Mouse (Mus musculus) liver, postnatal 0 days (tissue): Measurements from ENCODE around the gene Pias4. TPM values are rescaled to one million over a fixed set of nuclear protein-coding genes. Genes with fewer than 3 reads are reported as not detected.
A peak's percentile ranks its signal among the peaks of the same experiment; 100 is the strongest.

Experiments used
- ATAC-seq: fragments of 200-750 bp; cut with Nextera tagmentation; 2 replicates; pipeline ENCODE4 v1.8.0; 2017; ENCODE audit warnings: mild to moderate bottlenecking, moderate library complexity
- DNase-seq: peaks from one replicate; pipeline ENCODE4 v3.0.0-alpha.2; 2016
- H3K27ac ChIP-seq: fragments of 300-500 bp; sonication (generic); 2 replicates; pipeline ENCODE4 v1.5.1; 2014; ENCODE audit warnings: antibody characterized with exemption, moderate library complexity, mild to moderate bottlenecking, low read depth
- H3K27me3 ChIP-seq: fragments of 300-500 bp; sonication (generic); 2 replicates; pipeline ENCODE4 v1.6.1; 2014; ENCODE audit warnings: low read length, control low read depth, mixed read lengths; ENCODE audit not compliant: insufficient read depth
- H3K36me3 ChIP-seq: fragments of 300-500 bp; sonication (generic); replicated peaks from 2 replicates; pipeline ENCODE4 v1.6.1; 2014; ENCODE audit warnings: mild to moderate bottlenecking, control low read depth, low read length, moderate library complexity, mixed read lengths; ENCODE audit not compliant: insufficient read depth
- H3K4me1 ChIP-seq: fragments of 300-500 bp; sonication (generic); 2 replicates; pipeline ENCODE4 v1.6.1; 2014; ENCODE audit warnings: antibody characterized with exemption, mild to moderate bottlenecking, control low read depth; ENCODE audit not compliant: insufficient read depth
- H3K4me2 ChIP-seq: fragments of 300-500 bp; sonication (generic); 2 replicates; pipeline ENCODE4 v1.6.1; 2014; ENCODE audit warnings: low read depth, mild to moderate bottlenecking, low read length, moderate library complexity, mixed read lengths
- H3K4me3 ChIP-seq: fragments of 300-500 bp; sonication (generic); 2 replicates; pipeline ENCODE4 v1.5.1; 2014; ENCODE audit warnings: low read depth, low read length
- H3K9ac ChIP-seq: fragments of 300-500 bp; sonication (generic); replicated peaks from 2 replicates; pipeline ENCODE4 v1.6.1; 2014; ENCODE audit warnings: mild to moderate bottlenecking, moderate library complexity
- H3K9me3 ChIP-seq: fragments of 300-500 bp; sonication (generic); 2 replicates; pipeline ENCODE4 v1.6.1; 2016; ENCODE audit warnings: mild to moderate bottlenecking, control low read depth, low read length, mixed read lengths
- CTCF ChIP-seq: sonication (generic); IDR thresholded peaks from 2 replicates; pipeline ENCODE4 v1.5.1; 2016; ENCODE audit warnings: antibody characterized with exemption, low read depth
- EP300 ChIP-seq: IDR thresholded peaks from 2 replicates; pipeline ENCODE4 v1.6.1; 2016; ENCODE audit warnings: antibody characterized with exemption, low read depth, mild to moderate bottlenecking
- WGBS: fragments of 180-500 bp; shearing (Covaris S2); extraction: QIAGEN DNeasy Blood & Tissue Kit; methylation state at CpG from one replicate; pipeline ENCODE4 v1.1.7; 2014; ENCODE audit not compliant: insufficient replicate concordance; 5-methylcytosine and 5-hydroxymethylcytosine counted together
- polyA plus RNA-seq: library from polyadenylated mRNA; unstranded; fragments of >200 nt; fragmentation: Nextera tagmentation; extraction: Ambion mirVana; gene quantifications from 2 replicates; pipeline ENCODE4 v1.2.1, GENCODE M21; 2015

Pias4 gene
- polyA plus RNA-seq, 1 experiment from 2014 or later: 14.6 TPM

DNA sequence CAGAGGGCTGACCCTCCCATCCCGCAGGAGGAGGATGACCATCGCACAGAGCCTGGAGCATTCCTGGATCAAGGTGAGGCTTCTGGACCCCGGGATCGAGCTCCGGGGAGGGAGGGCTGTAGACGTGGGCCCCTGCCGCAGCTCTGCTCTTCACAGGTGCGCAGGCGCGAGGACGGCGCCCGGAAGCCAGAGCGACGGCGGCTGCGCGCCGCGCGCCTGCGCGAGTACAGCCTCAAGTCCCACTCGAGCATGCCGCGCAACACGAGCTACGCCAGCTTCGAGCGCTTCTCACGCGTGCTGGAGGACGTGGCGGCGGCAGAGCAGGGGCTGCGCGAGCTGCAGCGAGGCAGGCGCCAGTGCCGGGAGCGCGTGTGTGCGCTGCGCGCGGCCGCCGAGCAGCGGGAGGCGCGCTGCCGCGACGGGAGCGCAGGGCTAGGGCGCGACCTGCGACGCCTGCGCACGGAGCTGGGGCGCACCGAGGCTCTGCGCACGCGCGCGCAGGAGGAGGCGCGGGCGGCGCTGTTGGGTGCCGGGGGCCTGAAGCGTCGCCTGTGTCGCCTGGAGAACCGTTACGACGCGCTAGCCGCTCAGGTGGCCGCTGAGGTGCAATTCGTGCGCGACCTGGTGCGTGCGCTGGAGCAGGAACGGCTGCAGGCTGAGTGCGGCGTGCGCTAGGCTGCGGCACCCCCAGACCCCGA is 24.7 kb upstream of the Pias4 start:
- WGBS: under 1% methylated on average over 49 of the region's 93 CpGs
- Histone ChIP-seq H3K9me3 (no peaks in the 10 kb centered on the region), H3K4me2 (peak overlapping the region; percentile 88), H3K36me3 (peaks cover 8% of the 10 kb centered on the region; the same call in 1 of the 2 replicates), H3K4me3 (peak overlapping the region; percentile 64), H3K4me1 (peaks cover 34% of the 10 kb centered on the region), H3K9ac (peak overlapping the region; percentile 80), H3K27me3 (peaks cover 23% of the 10 kb centered on the region), H3K27ac (peak overlapping the region; percentile 89)
- TF ChIP-seq CTCF (peak; percentile 10; the same call in 1 of the 2 replicates), EP300 (no peak)
- ATAC-seq (peak; percentile 86), DNase-seq (peak; percentile 82)

DNA sequence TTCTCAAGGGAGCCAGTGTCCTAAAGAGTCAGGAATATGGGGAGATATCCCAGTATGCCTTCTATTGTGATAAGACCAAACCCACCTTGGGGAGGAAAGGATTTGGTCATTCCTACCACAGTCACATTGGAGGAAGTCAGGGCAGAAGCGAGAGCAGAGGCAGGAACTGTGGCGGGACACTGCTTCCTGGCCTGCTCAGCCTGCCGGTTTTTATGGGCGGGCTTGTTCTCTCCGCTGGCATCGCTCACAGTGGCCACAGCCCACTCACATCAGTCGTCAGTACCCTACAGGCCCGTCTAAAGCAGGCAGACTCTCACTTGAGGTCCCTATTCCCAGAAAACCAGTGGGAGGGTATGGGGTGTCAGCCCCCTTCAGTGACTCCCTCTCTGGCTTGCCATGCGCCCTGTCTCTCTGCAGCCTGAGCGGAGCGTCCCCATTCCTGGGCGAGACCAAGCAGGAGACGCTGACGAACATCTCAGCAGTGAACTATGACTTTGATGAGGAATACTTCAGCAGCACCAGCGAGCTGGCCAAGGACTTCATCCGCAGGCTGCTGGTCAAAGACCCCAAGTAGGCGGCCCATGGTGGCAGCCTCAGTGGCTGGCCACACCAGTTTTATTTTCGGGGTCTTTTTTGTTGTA is 23.7 kb upstream of the Pias4 start:
- no peak for ATAC-seq
- H3K27ac ChIP-seq: peak overlapping the region; percentile 89
- H3K27me3 ChIP-seq: peaks cover 23% of the 10 kb centered on the region
- no peaks in the 10 kb centered on the region for H3K9me3 ChIP-seq
- 62% methylated on average over 18 of the region's 18 CpGs for WGBS
- peaks cover 12% of the 10 kb centered on the region; the same call in 1 of the 2 replicates for H3K36me3 ChIP-seq
- H3K4me2 ChIP-seq: peak overlapping the region; percentile 88
- no peak overlapping the region for H3K4me3 ChIP-seq
- no peak for TF ChIP-seq EP300
- TF ChIP-seq CTCF: no peak
- H3K9ac ChIP-seq: no peak overlapping the region; the same call in 1 of the 2 replicates
- DNase-seq: peak; percentile 27
- peaks cover 34% of the 10 kb centered on the region for H3K4me1 ChIP-seq

DNA sequence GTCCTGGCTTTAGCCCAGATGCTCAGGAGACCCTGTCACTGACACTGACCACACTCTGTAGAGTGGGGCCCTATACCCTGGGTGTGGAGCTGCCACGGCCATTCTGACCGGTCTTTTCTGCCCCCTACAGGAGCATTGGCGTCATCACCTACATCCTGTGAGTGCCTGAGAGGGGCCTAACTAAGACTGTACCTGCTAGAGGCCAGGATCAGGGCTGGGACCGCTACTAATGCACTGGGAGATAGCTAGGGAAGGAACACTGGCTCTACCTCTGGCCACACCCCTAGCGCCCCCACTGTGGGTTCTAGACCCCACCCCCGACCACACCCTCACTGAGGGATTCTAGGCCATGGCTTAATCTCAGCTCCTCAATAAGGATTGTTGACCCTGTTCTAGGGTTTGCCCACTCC is 23.2 kb upstream of the Pias4 start:
- Histone ChIP-seq H3K27ac (peak overlapping the region; percentile 89; the same call in 1 of the 2 replicates), H3K4me1 (peaks cover 34% of the 10 kb centered on the region), H3K4me3 (no peak overlapping the region), H3K4me2 (no peak overlapping the region), H3K36me3 (peaks cover 12% of the 10 kb centered on the region; the same call in 1 of the 2 replicates), H3K9ac (no peak overlapping the region), H3K9me3 (no peaks in the 10 kb centered on the region), H3K27me3 (peaks cover 21% of the 10 kb centered on the region; the same call in 1 of the 2 replicates)
- peak; percentile 37 for DNase-seq
- TF ChIP-seq CTCF: peak; percentile 51
- no peak for TF ChIP-seq EP300
- no peak for ATAC-seq
- 48% methylated on average over 6 of the region's 6 CpGs for WGBS

DNA sequence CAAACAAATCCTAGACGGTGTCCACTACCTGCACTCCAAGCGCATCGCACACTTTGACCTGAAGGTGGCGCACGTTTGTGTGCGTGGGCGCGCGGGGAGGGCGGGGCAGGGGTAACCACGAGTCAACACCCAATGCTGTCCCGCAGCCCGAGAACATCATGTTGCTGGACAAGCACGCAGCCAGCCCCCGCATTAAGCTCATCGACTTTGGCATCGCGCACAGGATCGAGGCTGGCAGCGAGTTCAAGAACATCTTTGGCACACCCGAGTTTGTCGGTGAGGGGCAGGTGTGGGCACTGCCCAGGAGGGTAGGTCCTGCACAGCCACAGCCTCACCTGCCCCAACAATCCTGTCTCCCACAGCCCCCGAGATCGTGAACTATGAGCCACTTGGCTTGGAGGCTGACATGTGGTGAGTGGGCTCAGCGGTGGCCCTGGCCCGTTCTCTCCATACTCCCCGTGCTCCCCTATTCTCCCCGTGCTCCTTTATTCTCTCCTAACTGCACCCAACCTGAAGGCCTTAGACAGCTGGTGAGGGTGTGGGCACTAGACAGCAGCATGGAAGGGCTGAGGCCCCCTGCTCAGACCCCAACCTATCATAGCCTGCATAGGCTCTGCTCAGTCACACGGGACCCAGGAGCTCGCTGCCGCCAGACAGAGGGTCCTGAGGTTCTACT is 22.7 kb upstream of the Pias4 start:
- no peak overlapping the region for H3K9ac ChIP-seq
- whole genome bisulfite sequencing: 66% methylated on average over 31 of the region's 31 CpGs
- H3K9me3 ChIP-seq: no peaks in the 10 kb centered on the region
- DNase-seq (peak; percentile 70), ATAC-seq (no peak)
- peaks cover 14% of the 10 kb centered on the region for H3K36me3 ChIP-seq
- TF ChIP-seq EP300 (no peak), CTCF (peak; percentile 73)
- 0 out of 2 replicates have a peak overlapping the region, but pooled peaks have one; percentile 89 for H3K27ac ChIP-seq
- peaks cover 34% of the 10 kb centered on the region for H3K4me1 ChIP-seq
- no peak overlapping the region for H3K4me2 ChIP-seq
- no peak overlapping the region for H3K4me3 ChIP-seq
- H3K27me3 ChIP-seq: peaks cover 16% of the 10 kb centered on the region; the same call in 1 of the 2 replicates

DNA sequence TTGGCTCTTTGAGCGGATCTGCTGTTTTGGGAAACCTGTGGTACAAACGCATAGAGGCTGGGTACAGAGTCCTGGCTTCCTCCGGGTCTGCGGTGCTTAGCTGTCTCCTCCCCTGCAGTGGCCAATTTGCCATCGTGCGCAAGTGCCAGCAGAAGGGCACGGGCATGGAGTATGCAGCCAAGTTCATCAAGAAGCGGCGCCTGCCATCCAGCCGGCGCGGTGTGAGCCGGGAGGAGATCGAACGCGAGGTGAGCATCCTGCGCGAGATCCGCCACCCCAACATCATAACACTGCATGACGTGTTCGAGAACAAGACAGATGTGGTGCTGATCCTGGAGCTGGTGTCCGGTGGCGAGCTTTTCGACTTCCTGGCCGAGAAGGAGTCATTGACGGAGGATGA is 22.1 kb upstream of the Pias4 start:
- peaks cover 19% of the 10 kb centered on the region for H3K36me3 ChIP-seq
- 88% methylated on average over 26 of the region's 26 CpGs for WGBS
- H3K4me1 ChIP-seq: peaks cover 34% of the 10 kb centered on the region
- H3K4me2 ChIP-seq: no peak overlapping the region
- no peak overlapping the region for H3K27ac ChIP-seq
- no peak for TF ChIP-seq CTCF
- TF ChIP-seq EP300: no peak
- H3K27me3 ChIP-seq: peaks cover 11% of the 10 kb centered on the region; the same call in 1 of the 2 replicates
- no peaks in the 10 kb centered on the region for H3K9me3 ChIP-seq
- DNase-seq: no peak
- no peak overlapping the region for H3K9ac ChIP-seq
- H3K4me3 ChIP-seq: no peak overlapping the region
- no peak for ATAC-seq

DNA sequence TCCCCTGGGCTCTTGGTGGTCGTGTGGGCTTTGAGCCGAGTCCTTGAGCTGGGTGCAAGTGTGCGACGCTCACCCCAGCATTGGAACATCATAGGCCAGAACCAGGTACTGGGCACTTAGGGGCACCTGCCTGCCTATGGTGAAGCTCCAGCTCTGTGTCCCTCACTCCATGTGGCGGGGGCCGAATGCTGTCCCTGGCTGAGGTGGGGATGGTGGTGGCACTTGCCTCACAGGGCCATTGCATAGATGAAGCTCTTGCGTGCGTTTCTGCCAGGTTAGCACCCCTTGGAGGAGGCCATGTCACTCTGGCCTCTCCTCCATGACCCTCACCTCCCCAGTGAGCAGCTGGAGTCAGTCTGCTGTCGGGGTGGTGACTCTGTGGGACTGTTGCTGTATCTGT is 19.4 kb upstream of the Pias4 start:
- WGBS: 89% methylated on average over 9 of the region's 9 CpGs
- Histone ChIP-seq H3K36me3 (peaks cover 22% of the 10 kb centered on the region), H3K27me3 (no peaks in the 10 kb centered on the region), H3K9me3 (no peaks in the 10 kb centered on the region), H3K4me2 (no peak overlapping the region), H3K9ac (0 out of 2 replicates have a peak overlapping the region, but pooled peaks have one; percentile 11), H3K4me3 (no peak overlapping the region), H3K27ac (no peak overlapping the region), H3K4me1 (peaks cover 22% of the 10 kb centered on the region)
- TF ChIP-seq CTCF (no peak), EP300 (no peak)
- no peak for DNase-seq
- ATAC-seq: no peak
